8 mouse cellular contexts compared by ENCODE assay signal in the genomic region with DNA sequence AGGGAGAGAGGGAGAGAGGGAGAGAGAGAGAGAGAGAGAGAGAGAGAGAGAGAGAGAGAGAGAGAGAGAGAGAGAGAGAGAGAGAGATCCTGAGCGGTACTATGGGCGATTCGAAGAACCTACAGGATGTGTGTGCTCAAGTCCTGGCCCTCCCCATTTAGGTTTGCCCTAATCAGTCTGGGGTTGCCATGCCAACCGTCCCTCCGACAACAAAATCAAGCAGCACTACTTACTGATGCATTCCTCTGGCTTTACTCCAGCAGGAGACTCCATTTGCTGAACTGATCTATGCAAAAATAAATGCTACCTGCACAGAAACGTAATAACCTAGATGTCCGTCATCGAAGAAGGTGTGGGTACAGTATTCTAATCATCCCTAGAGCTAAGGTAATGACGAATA. TPM values are rescaled to one million over a fixed set of nuclear protein-coding genes. Genes with fewer than 3 reads are reported as not detected.
DNase-seq lines count a peak whose midpoint lies in the region; ATAC-seq lines count a peak whose summit lies in the region.

No protein-coding gene starts in this region.

- ATAC-seq in heart, embryonic 11.5 days (replicated peaks; ENCODE audit: insufficient number of reproducible peaks, low FRiP score, low TSS enrichment), result peak; percentile 64; the same call in 1 of the 2 replicates
- peak; percentile 65; the same call in 1 of the 2 replicates for ATAC-seq in kidney, embryonic 14.5 days (ENCODE audit: low FRiP score, low TSS enrichment)
- ATAC-seq in limb, embryonic 13.5 days (ENCODE audit: low FRiP score, low read depth), result peak; percentile 57; the same call in 1 of the 2 replicates
- ATAC-seq in midbrain, embryonic 16.5 days, result peak; percentile 85

- peak overlapping the region; percentile 90 for H3K27ac ChIP-seq in heart, embryonic 11.5 days (ENCODE audit: low read depth, low read length)
- peak overlapping the region; percentile 68 for H3K27ac ChIP-seq in kidney, embryonic 14.5 days (ENCODE audit: low read depth, low read length)
- H3K27ac ChIP-seq in limb, embryonic 13.5 days, result peak overlapping the region; percentile 70
- peak overlapping the region; percentile 85 for H3K27ac ChIP-seq in midbrain, embryonic 16.5 days (ENCODE audit: low read length)

- H3K4me2 ChIP-seq in heart, embryonic 11.5 days, result peak overlapping the region; percentile 62
- peak overlapping the region; percentile 54 for H3K4me2 ChIP-seq in kidney, embryonic 14.5 days (replicated peaks; ENCODE audit: low read depth, low read length)
- peak overlapping the region; percentile 65 for H3K4me2 ChIP-seq in limb, embryonic 13.5 days (replicated peaks)
- peak overlapping the region; percentile 47 for H3K4me2 ChIP-seq in midbrain, embryonic 16.5 days (ENCODE audit: low read length)

- no peaks in the 10 kb centered on the region for H3K36me3 ChIP-seq in heart, embryonic 11.5 days (ENCODE audit: control insufficient read depth, insufficient read depth, low read length)
- H3K36me3 ChIP-seq in kidney, embryonic 14.5 days (ENCODE audit: control insufficient read depth, insufficient read depth, low read length), result no peaks in the 10 kb centered on the region
- H3K36me3 ChIP-seq in limb, embryonic 13.5 days, result no peaks in the 10 kb centered on the region
- H3K36me3 ChIP-seq in midbrain, embryonic 16.5 days (ENCODE audit: control insufficient read depth, insufficient read depth, low read length), result no peaks in the 10 kb centered on the region

- WGBS in heart, embryonic 11.5 days (ENCODE audit: insufficient replicate concordance), result 17% methylated on average over 9 of the region's 9 CpGs
- WGBS in kidney, embryonic 14.5 days, result 18% methylated on average over 9 of the region's 9 CpGs
- WGBS in limb, embryonic 13.5 days, result 19% methylated on average over 9 of the region's 9 CpGs
- 13% methylated on average over 9 of the region's 9 CpGs for WGBS in midbrain, embryonic 16.5 days

- no peaks in the 10 kb centered on the region for H3K4me1 ChIP-seq in heart, embryonic 11.5 days (ENCODE audit: control insufficient read depth, insufficient read depth, low read length)
- 0 out of 2 replicates have a peak, but pooled peaks cover 4% of the 10 kb centered on the region for H3K4me1 ChIP-seq in kidney, embryonic 14.5 days (ENCODE audit: control insufficient read depth, insufficient read depth, low read length)
- H3K4me1 ChIP-seq in limb, embryonic 13.5 days, result peaks cover 10% of the 10 kb centered on the region; the same call in 1 of the 2 replicates
- peaks cover 9% of the 10 kb centered on the region for H3K4me1 ChIP-seq in midbrain, embryonic 16.5 days (ENCODE audit: control insufficient read depth, insufficient read depth, low read length)

- peak; percentile 72 to 74 for DNase-seq in B cell, adult 2 months
- DNase-seq in adrenal gland, adult (ENCODE audit: inconsistent age in 2 of 2, low spot score in 1 of 2), result peak; percentile 64 to 84
- peak; percentile 67 for DNase-seq in embryo, embryonic 11.5 days (ENCODE audit: low read depth, low spot score)
- DNase-seq in telencephalon, adult 2 months (ENCODE audit: low read depth, low spot score), result peak; percentile 85

- peak overlapping the region; percentile 63 for H3K4me3 ChIP-seq in heart, embryonic 11.5 days (ENCODE audit: low read depth, low read length)
- peak overlapping the region; percentile 59 for H3K4me3 ChIP-seq in kidney, embryonic 14.5 days (ENCODE audit: low read length)
- peak overlapping the region; percentile 65 for H3K4me3 ChIP-seq in limb, embryonic 13.5 days
- peak overlapping the region; percentile 59 for H3K4me3 ChIP-seq in midbrain, embryonic 16.5 days (ENCODE audit: low read depth, low read length)

- no peaks in the 10 kb centered on the region for H3K27me3 ChIP-seq in heart, embryonic 11.5 days (ENCODE audit: control insufficient read depth, insufficient read depth, low read length)
- no peaks in the 10 kb centered on the region for H3K27me3 ChIP-seq in kidney, embryonic 14.5 days (ENCODE audit: control insufficient read depth, insufficient read depth, low read length)
- H3K27me3 ChIP-seq in limb, embryonic 13.5 days, result no peaks in the 10 kb centered on the region
- H3K27me3 ChIP-seq in midbrain, embryonic 16.5 days (ENCODE audit: control insufficient read depth, insufficient read depth, low read depth, low read length), result no peaks in the 10 kb centered on the region

- no peaks in the 10 kb centered on the region for H3K9me3 ChIP-seq in heart, embryonic 11.5 days (replicated peaks; ENCODE audit: control insufficient read depth, low read length)
- peaks cover 2% of the 10 kb centered on the region; the same call in 1 of the 2 replicates for H3K9me3 ChIP-seq in kidney, embryonic 14.5 days (ENCODE audit: control insufficient read depth, low read length)
- H3K9me3 ChIP-seq in limb, embryonic 13.5 days, result peaks cover 11% of the 10 kb centered on the region; the same call in 1 of the 2 replicates
- H3K9me3 ChIP-seq in midbrain, embryonic 16.5 days (replicated peaks; ENCODE audit: control insufficient read depth, low read length, poor library complexity, severe bottlenecking), result no peaks in the 10 kb centered on the region

- peak overlapping the region; percentile 36; the same call in 1 of the 2 replicates for H3K9ac ChIP-seq in heart, embryonic 11.5 days (ENCODE audit: low read depth, low read length)
- 0 out of 2 replicates have a peak overlapping the region, but pooled peaks have one; percentile 69 for H3K9ac ChIP-seq in kidney, embryonic 14.5 days (ENCODE audit: low read depth, low read length)
- peak overlapping the region; percentile 59; the same call in 1 of the 2 replicates for H3K9ac ChIP-seq in limb, embryonic 13.5 days
- peak overlapping the region; percentile 23; the same call in 1 of the 2 replicates for H3K9ac ChIP-seq in midbrain, embryonic 16.5 days (ENCODE audit: low read depth, low read length)

RNA-seq across cellular contexts. Expression of a gene that starts 20.0 kb away (rescaled TPM):
- polyA plus RNA-seq in heart, embryonic 11.5 days (2014; fragmentation: Nextera tagmentation; extraction: Ambion mirVana), result 2.1 and 2.2 TPM in 2 replicates
- 7.6 and 9.7 TPM in 2 replicates for polyA plus RNA-seq in kidney, embryonic 14.5 days (2014; fragmentation: Nextera tagmentation; extraction: Ambion mirVana)
- 8.9 and 9.6 TPM in 2 replicates for polyA plus RNA-seq in limb, embryonic 13.5 days (2015; fragmentation: Nextera tagmentation; extraction: Ambion mirVana)
- 23.9 and 25.6 TPM in 2 replicates for polyA plus RNA-seq in midbrain, embryonic 16.5 days (2015; fragmentation: Nextera tagmentation; extraction: Ambion mirVana)

RNA-seq across cellular contexts. Expression of a gene that starts 49.1 kb away (rescaled TPM):
- polyA plus RNA-seq in heart, embryonic 11.5 days (2014; fragmentation: Nextera tagmentation; extraction: Ambion mirVana), result 0.68 and 0.89 TPM in 2 replicates
- polyA plus RNA-seq in kidney, embryonic 14.5 days (2014; fragmentation: Nextera tagmentation; extraction: Ambion mirVana), result 0.47 and 0.70 TPM in 2 replicates
- 1.4 and 2.0 TPM in 2 replicates for polyA plus RNA-seq in limb, embryonic 13.5 days (2015; fragmentation: Nextera tagmentation; extraction: Ambion mirVana)
- polyA plus RNA-seq in midbrain, embryonic 16.5 days (2015; fragmentation: Nextera tagmentation; extraction: Ambion mirVana), result 9.8 and 21.0 TPM in 2 replicates

Comparison
In these comparisons a context has a peak if more than half of its experiments do, and no peak if none do; other contexts are left out.
1. Peak in every context shown above with its lines: DNase-seq, ATAC-seq, H3K4me3 ChIP-seq and H3K27ac ChIP-seq.